Mouse (Mus musculus): ENCODE measurements at regions not wholly inside any gene's neighbourhood (a gene's known extent, or its start where the extent isn't known, plus 50 kb on each side); places are given as distances from the start of the nearest gene placed in this dataset.

DNA sequence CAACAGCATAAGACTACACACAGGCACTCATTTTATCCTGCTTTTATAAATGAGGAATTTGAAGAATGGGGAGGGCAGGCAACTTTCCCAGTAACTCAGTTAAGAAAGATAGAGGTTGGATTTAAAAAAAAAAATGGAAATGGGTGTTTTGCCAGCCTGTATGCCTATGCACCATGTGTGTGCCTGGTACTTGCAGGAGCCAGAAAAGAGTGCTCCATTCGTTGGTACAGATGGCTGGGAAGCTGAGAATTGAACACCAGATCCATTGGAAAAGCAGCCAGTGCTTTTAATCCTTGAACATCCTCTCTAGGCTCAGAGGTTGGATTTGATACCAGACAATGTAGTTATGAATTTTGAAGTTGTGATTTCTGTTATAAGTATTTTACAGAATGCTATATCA, 216.9 kb upstream of the Fam3c start:
- TF ChIP-seq POLR2A (IDR thresholded peaks at IDR 0.05; ENCODE audit: insufficient read depth, low read length) (no peak), CTCF (IDR thresholded peaks at IDR 0.05; ENCODE audit: low read depth, low read length) (no peak)

Measured in ES-Bruce4 (cell line).